Mouse (Mus musculus): ENCODE data around the gene Hlcs.

Hlcs gene

GRCm38 (mm10) chr16:94150125-94151103 lies 163.0 kb downstream of the Hlcs start:
- no peak for DNase-seq

DNA sequence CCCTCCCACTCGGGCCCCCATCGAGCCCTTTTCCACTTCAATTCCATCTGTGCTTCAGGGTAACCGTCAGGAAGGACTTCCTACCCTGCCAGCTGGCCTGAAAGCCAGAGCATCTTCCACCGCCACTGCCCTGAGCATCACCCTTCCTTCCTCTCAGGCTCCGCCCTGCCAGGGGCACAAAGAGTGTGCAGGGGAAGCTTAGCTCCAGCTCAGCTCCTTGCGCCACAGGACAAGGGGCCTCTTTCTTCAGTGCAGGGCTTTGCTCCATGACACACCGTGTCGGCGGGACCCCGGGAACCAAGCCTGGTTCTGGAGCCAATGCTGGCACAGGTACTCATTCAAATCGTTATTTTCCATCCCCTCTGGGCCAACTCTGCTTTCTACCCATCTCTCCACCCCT lies 165.2 kb downstream of the Hlcs start:
- DNase-seq, result peak; percentile 20 to 23

- DNase-seq, result no peak
Measured at GRCm38 (mm10) chr16:94143325-94143724, 170.0 kb downstream of the Hlcs start.

- DNase-seq, result no peak
Measured at GRCm38 (mm10) chr16:94140746-94141145, 172.6 kb downstream of the Hlcs start.

DNA sequence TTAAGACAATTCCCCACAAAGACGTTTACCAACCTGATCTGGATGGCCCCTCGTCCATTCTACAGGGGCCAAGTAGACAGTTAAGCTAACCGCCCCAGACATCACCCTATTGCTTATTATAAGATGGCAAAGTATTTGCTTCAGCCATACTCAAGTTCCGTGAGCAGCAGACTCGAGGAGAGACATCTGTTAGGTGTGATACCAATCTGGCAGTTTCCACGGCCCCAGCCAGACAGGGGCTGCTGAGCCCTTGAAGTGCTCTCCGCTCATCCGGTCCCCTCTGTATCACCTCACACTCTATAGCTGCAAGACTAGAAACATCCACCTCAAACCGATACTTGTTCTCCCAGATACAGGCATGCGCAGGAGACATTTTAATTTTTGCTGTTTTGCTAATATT lies 179.2 kb downstream of the Hlcs start:
- no peak for DNase-seq

GRCm38 (mm10) chr16:94128236-94128835 lies 185.0 kb downstream of the Hlcs start:
- no peak for DNase-seq

GRCm38 (mm10) chr16:94126200-94126599 lies 187.2 kb downstream of the Hlcs start:
- no peak for DNase-seq

DNA sequence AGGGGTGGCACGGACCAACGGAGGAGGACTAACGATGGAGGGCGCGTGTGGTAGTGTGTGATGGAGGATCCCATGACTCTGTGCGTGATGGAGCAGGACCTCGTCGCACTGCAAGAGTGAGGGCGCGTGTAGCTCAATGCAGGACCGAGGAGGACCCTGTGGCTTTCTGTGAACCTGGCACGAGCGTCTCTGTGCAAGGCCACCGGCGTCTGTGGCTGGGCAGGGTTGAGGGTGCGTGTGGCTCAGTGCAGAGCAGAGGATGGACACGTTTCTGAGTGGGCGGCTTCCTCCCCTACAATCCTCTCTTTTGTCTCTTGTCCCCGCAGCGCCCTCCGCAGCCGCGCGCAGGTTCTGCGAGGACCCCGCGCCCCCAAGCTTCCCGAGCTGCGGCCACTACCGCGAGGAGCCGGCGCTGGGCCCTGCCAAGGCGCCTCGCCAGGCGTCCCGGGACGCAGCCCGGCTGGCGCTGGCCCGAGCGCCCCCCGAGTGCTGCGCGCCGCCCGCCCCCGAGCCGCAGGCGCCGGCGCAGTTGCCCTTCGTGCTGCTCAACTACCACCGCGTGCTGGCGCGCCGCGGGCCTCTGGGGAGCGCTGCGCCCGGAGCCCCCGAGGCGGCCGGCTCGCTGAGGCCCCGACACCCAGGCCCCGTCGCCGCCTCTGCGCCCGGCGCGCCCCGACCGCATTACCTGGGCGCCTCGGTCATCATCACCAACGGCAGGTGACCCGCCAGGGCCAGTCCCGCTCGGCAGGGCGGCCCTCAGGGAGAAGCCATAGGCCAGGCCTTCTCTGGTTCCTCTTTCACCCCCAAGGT lies 188.0 kb downstream of the Hlcs start:
- peak in 1 of 2 experiments; percentile 10 for DNase-seq

DNA sequence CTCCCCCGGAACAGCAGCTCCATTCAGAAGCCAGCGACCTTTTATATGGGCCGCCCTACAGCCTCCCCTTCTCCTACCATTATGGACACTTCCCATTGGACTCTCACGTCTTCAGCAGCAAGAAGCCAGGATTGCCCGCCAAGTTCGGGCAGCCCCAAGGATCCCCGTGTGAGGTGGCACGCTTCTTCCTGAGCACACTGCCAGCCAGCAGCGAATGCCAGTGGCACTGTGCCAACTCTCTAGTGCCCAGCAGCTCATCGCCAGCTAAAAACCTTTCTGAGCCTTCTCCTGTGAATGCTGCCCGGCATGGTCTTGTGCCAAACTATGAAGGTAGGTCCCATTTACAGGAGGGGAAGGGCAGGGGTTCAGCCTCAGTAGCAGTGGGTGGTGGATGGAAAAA lies 190.1 kb downstream of the Hlcs start:
- peak; percentile 44 to 58 for DNase-seq

- DNase-seq, result no peak
Measured at GRCm38 (mm10) chr16:94122347-94122746, 191.0 kb downstream of the Hlcs start.

DNA sequence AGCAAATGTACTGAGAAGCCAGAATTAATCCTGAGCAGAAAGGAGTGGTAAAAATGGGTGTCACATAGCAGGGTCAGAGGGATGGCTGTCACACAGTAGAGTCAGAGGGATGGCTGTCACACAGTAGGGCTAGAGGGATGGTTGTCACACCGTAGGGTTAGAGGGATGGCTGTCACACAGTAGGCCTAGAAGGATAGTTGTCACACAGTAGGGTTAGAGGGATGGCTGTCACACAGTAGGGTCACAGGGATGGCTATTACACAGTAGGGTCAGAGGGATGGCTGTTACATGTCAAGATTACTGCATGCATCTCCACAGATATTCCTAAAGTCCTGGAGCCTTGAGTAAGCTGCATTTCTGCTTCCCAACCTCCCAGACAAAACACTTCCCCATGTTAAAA lies 195.0 kb downstream of the Hlcs start:
- DNase-seq, result no peak

- no peak for DNase-seq
Measured at GRCm38 (mm10) chr16:94117333-94117732, 196.0 kb downstream of the Hlcs start.

- DNase-seq, result no peak
Measured at GRCm38 (mm10) chr16:94114693-94115092, 198.7 kb downstream of the Hlcs start.

GRCm38 (mm10) chr16:94113160-94113559 lies 200.2 kb downstream of the Hlcs start:
- no peak for DNase-seq

DNA sequence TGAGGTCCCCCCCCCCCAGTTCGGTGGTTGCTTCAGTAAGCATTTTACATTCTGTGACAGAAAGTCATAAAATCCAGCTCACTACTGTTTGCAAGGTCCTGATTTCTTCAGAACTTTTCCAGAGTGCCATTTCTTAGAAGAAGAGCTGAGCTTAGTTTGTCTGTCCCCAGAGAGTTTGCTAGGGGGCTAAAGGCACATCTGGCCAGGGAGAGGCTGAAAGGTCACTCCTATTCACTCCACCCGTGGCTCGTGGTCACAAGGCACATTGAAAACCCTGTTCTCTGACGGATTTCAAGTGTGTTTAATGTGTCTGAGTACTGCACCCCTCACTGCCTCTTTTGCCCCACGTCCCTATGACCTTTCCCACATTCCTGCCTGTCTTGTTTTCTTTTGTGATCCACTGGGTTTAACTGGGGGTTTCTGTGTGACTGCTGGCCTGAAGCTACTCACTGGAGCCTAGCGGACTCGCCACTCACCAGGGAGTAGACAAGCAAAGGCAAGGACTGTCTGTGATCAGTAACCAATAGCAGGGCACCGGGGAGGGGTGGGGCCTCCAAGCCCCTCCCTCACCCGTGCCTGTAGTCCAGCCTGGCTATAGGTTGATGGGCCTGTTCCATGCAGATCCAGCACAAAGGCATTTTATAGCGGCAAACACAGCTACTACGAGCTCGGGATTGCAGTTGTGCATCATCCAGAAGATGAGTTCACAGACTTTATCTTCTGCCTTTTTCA lies 215.5 kb downstream of the Hlcs start:
- DNase-seq, result no peak

DNA sequence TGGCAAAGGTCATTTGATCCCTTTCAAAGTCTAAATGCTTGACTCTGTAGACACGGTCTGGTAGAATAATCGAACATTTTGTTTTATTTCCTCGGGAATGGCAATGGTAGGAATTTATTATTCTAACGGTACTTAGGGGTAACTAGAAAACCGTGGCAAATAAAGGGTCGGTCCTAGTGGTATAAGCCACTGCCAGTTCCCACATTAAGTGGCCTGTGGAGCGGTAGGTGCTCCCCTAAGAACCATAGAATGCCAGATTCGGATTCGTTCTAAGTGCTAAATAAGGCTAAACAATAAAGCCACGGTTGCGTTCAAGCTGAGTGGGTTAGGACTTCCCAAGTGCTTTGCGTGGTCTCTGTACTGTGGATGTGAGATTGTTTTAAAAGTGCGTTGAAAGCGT lies 216.9 kb downstream of the Hlcs start:
- DNase-seq, result no peak

- DNase-seq, result no peak
Measured at GRCm38 (mm10) chr16:94095109-94095822, 218.1 kb downstream of the Hlcs start.

- no peak for DNase-seq
Measured at GRCm38 (mm10) chr16:94094251-94095108, 218.9 kb downstream of the Hlcs start.

DNA sequence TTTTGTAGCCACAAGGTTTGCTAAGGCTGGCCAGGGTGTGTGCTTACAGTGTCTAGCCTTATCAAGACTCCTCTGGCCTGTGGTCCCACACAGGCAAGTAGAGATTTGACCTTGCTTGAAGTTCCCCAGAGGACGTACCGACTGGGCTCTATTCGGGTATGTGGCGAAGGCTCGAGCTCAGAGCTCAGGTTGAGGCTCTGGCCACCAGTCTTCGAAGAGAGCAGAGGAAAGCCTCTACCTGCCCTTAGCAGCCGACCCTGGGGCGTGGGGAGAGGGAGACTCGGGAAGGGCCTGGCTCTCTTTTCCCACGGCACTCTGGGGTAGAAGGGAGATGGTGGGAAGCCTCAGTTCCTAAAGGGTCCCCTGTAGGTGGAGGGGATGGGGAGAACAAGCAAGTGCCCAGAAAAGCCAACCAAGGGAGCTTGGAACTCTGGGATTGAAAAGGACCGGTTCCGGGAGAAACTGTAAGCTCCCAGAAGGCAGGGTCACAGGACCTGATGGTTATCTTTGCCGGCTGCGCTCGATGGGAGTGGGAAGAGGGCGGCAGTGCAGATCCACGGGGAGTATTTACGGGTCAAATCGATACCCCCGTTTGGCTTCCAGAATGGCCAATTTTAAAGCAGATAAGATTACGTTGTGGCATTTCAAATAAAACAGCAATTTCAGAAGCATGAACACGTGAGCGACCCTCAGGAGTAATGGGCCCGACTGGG lies 220.1 kb downstream of the Hlcs start:
- no peak for DNase-seq

DNA sequence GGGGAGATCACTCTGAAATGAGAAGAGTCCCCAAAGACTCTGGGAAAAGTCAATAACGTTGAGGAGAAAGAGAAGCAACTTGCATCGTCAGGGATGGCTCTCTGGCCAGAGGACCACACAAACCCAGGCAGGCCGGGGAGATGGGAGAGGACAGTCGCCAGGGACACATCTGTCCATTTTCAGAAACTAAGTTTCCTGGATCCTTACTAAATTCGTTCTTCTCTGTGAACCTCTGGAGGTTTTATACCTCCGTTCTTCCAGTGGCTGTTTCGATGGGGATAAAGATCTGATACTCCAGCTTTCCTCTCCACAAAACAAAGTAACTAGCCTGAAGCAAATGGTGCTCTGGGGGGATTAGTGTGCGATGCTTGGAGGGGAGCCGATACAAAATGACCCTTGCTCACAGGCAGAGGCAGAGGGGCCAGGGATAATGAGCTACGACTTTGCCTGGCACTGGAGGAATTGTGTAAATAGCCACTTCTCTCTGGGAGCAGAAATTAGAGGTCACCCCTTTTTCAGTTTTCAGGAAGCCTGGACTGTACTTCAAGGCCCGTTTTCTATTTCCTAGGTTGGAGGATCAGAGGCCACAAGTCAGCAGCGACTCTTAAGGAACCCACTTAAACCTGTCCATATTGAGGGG lies 220.7 kb downstream of the Hlcs start:
- DNase-seq, result no peak

Measured in cerebellum, adult 18-20 months (tissue).